Mouse (Mus musculus): ENCODE measurements at regions not wholly inside any gene's neighbourhood (a gene's known extent, or its start where the extent isn't known, plus 50 kb on each side); places are given as distances from the start of the nearest gene placed in this dataset.

- no peak for TF ChIP-seq MAX (IDR thresholded peaks at IDR 0.05)
- no peak for TF ChIP-seq CEBPB (IDR thresholded peaks at IDR 0.05; ENCODE audit: low read depth)
- no peak for TF ChIP-seq MYOG (IDR thresholded peaks at IDR 0.05; ENCODE audit: control insufficient read depth, extremely low read depth, insufficient read length)
- no peak for TF ChIP-seq MYOD1 (IDR thresholded peaks at IDR 0.05; ENCODE audit: control insufficient read depth, insufficient read length, low read depth)
- TF ChIP-seq FOSL1 (IDR thresholded peaks at IDR 0.05; ENCODE audit: insufficient read depth, low read length, poor library complexity, severe bottlenecking) = no peak
- no peak for TF ChIP-seq CTCF (IDR thresholded peaks at IDR 0.05; ENCODE audit: control insufficient read depth, insufficient read depth, insufficient read length)
- no peak for TF ChIP-seq USF1 (IDR thresholded peaks at IDR 0.05; ENCODE audit: low read depth)
- H3K36me3 ChIP-seq (ENCODE audit: control insufficient read depth, insufficient read depth) = no peaks in the 10 kb centered on the region
- no peak overlapping the region for H3K4me3 ChIP-seq (ENCODE audit: insufficient read depth, poor library complexity, severe bottlenecking)
- no peaks in the 10 kb centered on the region for H3K27me3 ChIP-seq (ENCODE audit: control insufficient read depth, insufficient read depth, insufficient read length)
- no peaks in the 10 kb centered on the region for H3K79me2 ChIP-seq (ENCODE audit: control insufficient read depth, insufficient read depth)
- no peaks in the 10 kb centered on the region for H3K79me3 ChIP-seq (ENCODE audit: low read depth)
- no peak overlapping the region for H3ac ChIP-seq (ENCODE audit: control insufficient read depth, insufficient read length, low read depth)
These were observed 298.2 kb downstream of the Aldoart1 start for GRCm38 (mm10) chr4:72554276-72554675.

GRCm38 (mm10) chr4:72534563-72534962, 317.9 kb downstream of the Aldoart1 start:
- H3K4me3 ChIP-seq (ENCODE audit: insufficient read depth, poor library complexity, severe bottlenecking) = no peak overlapping the region
- no peaks in the 10 kb centered on the region for H3K79me3 ChIP-seq (ENCODE audit: low read depth)
- no peaks in the 10 kb centered on the region for H3K79me2 ChIP-seq (ENCODE audit: control insufficient read depth, insufficient read depth)
- no peaks in the 10 kb centered on the region for H3K27me3 ChIP-seq (ENCODE audit: control insufficient read depth, insufficient read depth, insufficient read length)
- H3ac ChIP-seq (ENCODE audit: control insufficient read depth, insufficient read length, low read depth) = no peak overlapping the region
- no peak for TF ChIP-seq FOSL1 (IDR thresholded peaks at IDR 0.05; ENCODE audit: insufficient read depth, low read length, poor library complexity, severe bottlenecking)
- no peak for TF ChIP-seq MYOD1 (IDR thresholded peaks at IDR 0.05; ENCODE audit: control insufficient read depth, insufficient read length, low read depth)
- TF ChIP-seq MAX (IDR thresholded peaks at IDR 0.05) = no peak
- TF ChIP-seq MYOG (IDR thresholded peaks at IDR 0.05; ENCODE audit: control insufficient read depth, extremely low read depth, insufficient read length) = no peak
- no peak for TF ChIP-seq CTCF (IDR thresholded peaks at IDR 0.05; ENCODE audit: control insufficient read depth, insufficient read depth, insufficient read length)
- TF ChIP-seq CEBPB (IDR thresholded peaks at IDR 0.05; ENCODE audit: low read depth) = no peak
- TF ChIP-seq USF1 (IDR thresholded peaks at IDR 0.05; ENCODE audit: low read depth) = no peak
- no peaks in the 10 kb centered on the region for H3K36me3 ChIP-seq (ENCODE audit: control insufficient read depth, insufficient read depth)

GRCm38 (mm10) chr4:72524630-72525029, 323.9 kb upstream of the Tle1 start:
- TF ChIP-seq CEBPB (IDR thresholded peaks at IDR 0.05; ENCODE audit: low read depth) (no peak), FOSL1 (IDR thresholded peaks at IDR 0.05; ENCODE audit: insufficient read depth, low read length, poor library complexity, severe bottlenecking) (no peak), USF1 (IDR thresholded peaks at IDR 0.05; ENCODE audit: low read depth) (no peak), MYOD1 (IDR thresholded peaks at IDR 0.05; ENCODE audit: control insufficient read depth, insufficient read length, low read depth) (no peak), MAX (IDR thresholded peaks at IDR 0.05) (no peak), CTCF (IDR thresholded peaks at IDR 0.05; ENCODE audit: control insufficient read depth, insufficient read depth, insufficient read length) (no peak)
- no peaks in the 10 kb centered on the region for H3K36me3 ChIP-seq (ENCODE audit: control insufficient read depth, insufficient read depth)
- H3K27me3 ChIP-seq (ENCODE audit: control insufficient read depth, insufficient read depth, insufficient read length) = no peaks in the 10 kb centered on the region
- H3K79me3 ChIP-seq (ENCODE audit: low read depth) = no peaks in the 10 kb centered on the region
- H3K4me3 ChIP-seq (ENCODE audit: insufficient read depth, poor library complexity, severe bottlenecking) = no peak overlapping the region
- no peaks in the 10 kb centered on the region for H3K79me2 ChIP-seq (ENCODE audit: control insufficient read depth, insufficient read depth)
- no peak overlapping the region for H3ac ChIP-seq (ENCODE audit: control insufficient read depth, insufficient read length, low read depth)

GRCm38 (mm10) chr4:72524100-72524499, 323.4 kb upstream of the Tle1 start:
- H3K27me3 ChIP-seq (ENCODE audit: control insufficient read depth, insufficient read depth, insufficient read length) = no peaks in the 10 kb centered on the region
- no peaks in the 10 kb centered on the region for H3K79me2 ChIP-seq (ENCODE audit: control insufficient read depth, insufficient read depth)
- H3K36me3 ChIP-seq (ENCODE audit: control insufficient read depth, insufficient read depth) = no peaks in the 10 kb centered on the region
- H3ac ChIP-seq (ENCODE audit: control insufficient read depth, insufficient read length, low read depth) = no peak overlapping the region
- TF ChIP-seq MYOD1 (IDR thresholded peaks at IDR 0.05; ENCODE audit: control insufficient read depth, insufficient read length, low read depth) (no peak), MAX (IDR thresholded peaks at IDR 0.05) (no peak), FOSL1 (IDR thresholded peaks at IDR 0.05; ENCODE audit: insufficient read depth, low read length, poor library complexity, severe bottlenecking) (no peak), CEBPB (IDR thresholded peaks at IDR 0.05; ENCODE audit: low read depth) (no peak), MYOG (IDR thresholded peaks at IDR 0.05; ENCODE audit: control insufficient read depth, extremely low read depth, insufficient read length) (no peak), USF1 (IDR thresholded peaks at IDR 0.05; ENCODE audit: low read depth) (no peak), CTCF (IDR thresholded peaks at IDR 0.05; ENCODE audit: control insufficient read depth, insufficient read depth, insufficient read length) (no peak)
- no peak overlapping the region for H3K4me3 ChIP-seq (ENCODE audit: insufficient read depth, poor library complexity, severe bottlenecking)
- H3K79me3 ChIP-seq (ENCODE audit: low read depth) = no peaks in the 10 kb centered on the region

- H3K79me3 ChIP-seq (ENCODE audit: low read depth) = no peaks in the 10 kb centered on the region
- H3K27me3 ChIP-seq (ENCODE audit: control insufficient read depth, insufficient read depth, insufficient read length) = no peaks in the 10 kb centered on the region
- H3K79me2 ChIP-seq (ENCODE audit: control insufficient read depth, insufficient read depth) = no peaks in the 10 kb centered on the region
- TF ChIP-seq CTCF (IDR thresholded peaks at IDR 0.05; ENCODE audit: control insufficient read depth, insufficient read depth, insufficient read length) = no peak
- TF ChIP-seq USF1 (IDR thresholded peaks at IDR 0.05; ENCODE audit: low read depth) = no peak
- no peak for TF ChIP-seq FOSL1 (IDR thresholded peaks at IDR 0.05; ENCODE audit: insufficient read depth, low read length, poor library complexity, severe bottlenecking)
- TF ChIP-seq MAX (IDR thresholded peaks at IDR 0.05) = no peak
- TF ChIP-seq CEBPB (IDR thresholded peaks at IDR 0.05; ENCODE audit: low read depth) = no peak
- TF ChIP-seq MYOD1 (IDR thresholded peaks at IDR 0.05; ENCODE audit: control insufficient read depth, insufficient read length, low read depth) = no peak
- TF ChIP-seq MYOG (IDR thresholded peaks at IDR 0.05; ENCODE audit: control insufficient read depth, extremely low read depth, insufficient read length) = no peak
- H3K36me3 ChIP-seq (ENCODE audit: control insufficient read depth, insufficient read depth) = no peaks in the 10 kb centered on the region
- no peak overlapping the region for H3K4me3 ChIP-seq (ENCODE audit: insufficient read depth, poor library complexity, severe bottlenecking)
- no peak overlapping the region for H3ac ChIP-seq (ENCODE audit: control insufficient read depth, insufficient read length, low read depth)
These were observed 310.5 kb upstream of the Tle1 start for GRCm38 (mm10) chr4:72511220-72511619.

GRCm38 (mm10) chr4:72481748-72482147, 281.0 kb upstream of the Tle1 start:
- no peaks in the 10 kb centered on the region for H3K27me3 ChIP-seq (ENCODE audit: control insufficient read depth, insufficient read depth, insufficient read length)

More at GRCm38 (mm10) chr4:72481748-72482147, 281.0 kb upstream of the Tle1 start:
- Histone ChIP-seq H3ac (ENCODE audit: control insufficient read depth, insufficient read length, low read depth) (no peak overlapping the region), H3K36me3 (ENCODE audit: control insufficient read depth, insufficient read depth) (no peaks in the 10 kb centered on the region), H3K4me3 (ENCODE audit: insufficient read depth, poor library complexity, severe bottlenecking) (no peak overlapping the region), H3K79me2 (ENCODE audit: control insufficient read depth, insufficient read depth) (no peaks in the 10 kb centered on the region), H3K79me3 (ENCODE audit: low read depth) (no peaks in the 10 kb centered on the region)
- TF ChIP-seq USF1 (IDR thresholded peaks at IDR 0.05; ENCODE audit: low read depth) (no peak), FOSL1 (IDR thresholded peaks at IDR 0.05; ENCODE audit: insufficient read depth, low read length, poor library complexity, severe bottlenecking) (no peak), CTCF (IDR thresholded peaks at IDR 0.05; ENCODE audit: control insufficient read depth, insufficient read depth, insufficient read length) (no peak), MYOD1 (IDR thresholded peaks at IDR 0.05; ENCODE audit: control insufficient read depth, insufficient read length, low read depth) (no peak), MAX (IDR thresholded peaks at IDR 0.05) (no peak), CEBPB (IDR thresholded peaks at IDR 0.05; ENCODE audit: low read depth) (no peak), MYOG (IDR thresholded peaks at IDR 0.05; ENCODE audit: control insufficient read depth, extremely low read depth, insufficient read length) (no peak)

All from C2C12 (cell line).